Mouse (Mus musculus) brain, embryonic 14.5 days (tissue): ENCODE data around the gene Mtfr1l.

Source experiments
- CTCF ChIP-seq: fragments of 200-500 bp; IDR thresholded peaks from 2 replicates; pipeline ENCODE4 v1.5.1; 2012; ENCODE audit warnings: inconsistent platforms, mild to moderate bottlenecking, moderate library complexity, borderline replicate concordance; ENCODE audit not compliant: insufficient read depth, insufficient read length; ENCODE audit errors: extremely low read depth
- POLR2A ChIP-seq: fragments of 200-500 bp; IDR thresholded peaks from 2 replicates; pipeline ENCODE4 v1.6.1; 2012; ENCODE audit warnings: mild to moderate bottlenecking, inconsistent platforms, borderline replicate concordance; ENCODE audit not compliant: poor library complexity, insufficient read depth, insufficient read length, severe bottlenecking; ENCODE audit errors: extremely low read depth

GRCm38 (mm10) chr4:134517719-134518118 is 17.5 kb downstream of the Mtfr1l start:
- TF ChIP-seq CTCF (no peak), POLR2A (no peak)
